9 mouse cellular contexts compared by ENCODE assay signal in genomic region chr5:24600236-24600635, GRCm38 (mm10). TPM values are rescaled to one million over a fixed set of nuclear protein-coding genes. Genes with fewer than 3 reads are reported as not detected.
DNase-seq lines count a peak whose midpoint lies in the region; ATAC-seq and TF ChIP-seq lines count a peak whose summit lies in the region.
"Had no signal": no experiment of that assay in that cellular context is flagged by ENCODE, and none has a peak within 500 bp of the region (broad histone marks: within the 10 kb centered on the region; RNA-seq: fewer than 3 reads in every experiment).

No protein-coding gene starts in this region.

- H3K9ac ChIP-seq in heart, embryonic 15.5 days: peak overlapping the region; percentile 87; the same call in 1 of the 2 replicates
- H3K9ac ChIP-seq in heart, adult 2 months (ENCODE audit: low read depth, low read length): no peak overlapping the region
- H3K9ac ChIP-seq in embryonic facial prominence, embryonic 14.5 days (ENCODE audit: low read depth, low read length): no peak overlapping the region
- H3K9ac ChIP-seq in hindbrain, embryonic 12.5 days: no peak overlapping the region
- 0 out of 2 replicates have a peak overlapping the region, but pooled peaks have one; percentile 87 for H3K9ac ChIP-seq in midbrain, embryonic 15.5 days

- TF ChIP-seq EP300 in heart, adult 2 months (IDR thresholded peaks at IDR 0.05; ENCODE audit: insufficient read depth, low read depth, low read length): no peak

- no peak for TF ChIP-seq CTCF in heart, adult 2 months (IDR thresholded peaks at IDR 0.05)

- ATAC-seq in heart, embryonic 15.5 days (replicated peaks; ENCODE audit: insufficient number of reproducible peaks, insufficient read depth, low FRiP score, low read depth): no peak
- ATAC-seq in embryonic facial prominence, embryonic 14.5 days (ENCODE audit: low read depth): no peak
- no peak for ATAC-seq in hindbrain, embryonic 12.5 days (ENCODE audit: low FRiP score)
- no peak for ATAC-seq in midbrain, embryonic 15.5 days (replicated peaks)

- intact Hi-C loops in heart, adult 2 months (cut with DNase I): loop anchor here (5.0 kb wide), 1 partner anchor 152 kb away; no protein-coding TSS in a partner anchor
- intact Hi-C loops in left cerebral cortex, postnatal 36 days (cut with DNase I): no loop called here

- no peak for DNase-seq in heart, adult 2 months
- peak; percentile 84 for DNase-seq in embryonic facial prominence, embryonic 14.5 days (ENCODE audit: low spot score)
- no peak for DNase-seq in urinary bladder, postnatal 4 days (ENCODE audit: low spot score in 2 of 2)
- no peak for DNase-seq in cerebellum, adult 11-12 months
- no peak for DNase-seq in left cerebral cortex, postnatal 36 days (ENCODE audit: low spot score in 2 of 2)

- whole genome bisulfite sequencing in heart, embryonic 15.5 days: 52% methylated on average over 2 of the region's 2 CpGs
- WGBS in heart, adult 2 months: 80% methylated on average over 2 of the region's 2 CpGs
- WGBS in embryonic facial prominence, embryonic 14.5 days: 80% methylated on average over 2 of the region's 2 CpGs
- 57% methylated on average over 2 of the region's 2 CpGs for WGBS in hindbrain, embryonic 12.5 days
- 57% methylated on average over 2 of the region's 2 CpGs for WGBS in midbrain, embryonic 15.5 days

- TF ChIP-seq POLR2A in heart, adult 2 months (IDR thresholded peaks at IDR 0.05; ENCODE audit: insufficient read depth, low read depth, low read length): no peak

- peak overlapping the region; percentile 100; the same call in 1 of the 2 replicates for H3K27ac ChIP-seq in heart, embryonic 15.5 days
- H3K27ac ChIP-seq in heart, adult 2 months: no peak overlapping the region
- no peak overlapping the region; the same call in 1 of the 2 replicates for H3K27ac ChIP-seq in embryonic facial prominence, embryonic 14.5 days (replicated peaks; ENCODE audit: low read depth, low read length)
- H3K27ac ChIP-seq in hindbrain, embryonic 12.5 days: no peak overlapping the region
- H3K27ac ChIP-seq in midbrain, embryonic 15.5 days: peak overlapping the region; percentile 100; the same call in 1 of the 2 replicates

- H3K27me3 ChIP-seq in heart, embryonic 15.5 days: no peaks in the 10 kb centered on the region
- no peaks in the 10 kb centered on the region for H3K27me3 ChIP-seq in heart, adult 2 months (ENCODE audit: control insufficient read depth, insufficient read depth, low read length)
- H3K27me3 ChIP-seq in embryonic facial prominence, embryonic 14.5 days (replicated peaks; ENCODE audit: control insufficient read depth, insufficient read depth, low read length): no peaks in the 10 kb centered on the region
- peaks cover 10% of the 10 kb centered on the region; the same call in 1 of the 2 replicates for H3K27me3 ChIP-seq in hindbrain, embryonic 12.5 days
- no peaks in the 10 kb centered on the region for H3K27me3 ChIP-seq in midbrain, embryonic 15.5 days (replicated peaks)

- H3K4me1 ChIP-seq in heart, embryonic 15.5 days (replicated peaks): peaks cover 71% of the 10 kb centered on the region
- peaks cover 18% of the 10 kb centered on the region for H3K4me1 ChIP-seq in heart, adult 2 months (ENCODE audit: control insufficient read depth, insufficient read depth, low read length)
- H3K4me1 ChIP-seq in embryonic facial prominence, embryonic 14.5 days (ENCODE audit: control insufficient read depth, insufficient read depth, low read length): peaks cover 43% of the 10 kb centered on the region
- peaks cover 83% of the 10 kb centered on the region for H3K4me1 ChIP-seq in hindbrain, embryonic 12.5 days
- H3K4me1 ChIP-seq in midbrain, embryonic 15.5 days: peaks cover 87% of the 10 kb centered on the region

- H3K4me2 ChIP-seq in heart, embryonic 15.5 days: peak overlapping the region; percentile 85
- peak overlapping the region; percentile 94 for H3K4me2 ChIP-seq in embryonic facial prominence, embryonic 14.5 days (ENCODE audit: low read depth, low read length)
- peak overlapping the region; percentile 88 for H3K4me2 ChIP-seq in hindbrain, embryonic 12.5 days (replicated peaks)
- peak overlapping the region; percentile 94 for H3K4me2 ChIP-seq in midbrain, embryonic 15.5 days

- H3K9me3 ChIP-seq in heart, embryonic 15.5 days (replicated peaks): no peaks in the 10 kb centered on the region
- H3K9me3 ChIP-seq in embryonic facial prominence, embryonic 14.5 days (ENCODE audit: control insufficient read depth, low read length): no peaks in the 10 kb centered on the region
- no peaks in the 10 kb centered on the region for H3K9me3 ChIP-seq in hindbrain, embryonic 12.5 days (replicated peaks)
- no peaks in the 10 kb centered on the region for H3K9me3 ChIP-seq in midbrain, embryonic 15.5 days

- peaks cover 9% of the 10 kb centered on the region for H3K36me3 ChIP-seq in heart, embryonic 15.5 days
- no peaks in the 10 kb centered on the region for H3K36me3 ChIP-seq in heart, adult 2 months (ENCODE audit: control insufficient read depth, insufficient read depth, low read length)
- peaks cover 10% of the 10 kb centered on the region for H3K36me3 ChIP-seq in embryonic facial prominence, embryonic 14.5 days (ENCODE audit: control insufficient read depth, insufficient read depth, low read length)
- no peaks in the 10 kb centered on the region for H3K36me3 ChIP-seq in hindbrain, embryonic 12.5 days
- peaks cover under 1% of the 10 kb centered on the region; the same call in 1 of the 2 replicates for H3K36me3 ChIP-seq in midbrain, embryonic 15.5 days (replicated peaks)

- H3K79me2 ChIP-seq in heart, adult 2 months (replicated peaks; ENCODE audit: control insufficient read depth, insufficient read depth, low read length): no peaks in the 10 kb centered on the region

- H3K4me3 ChIP-seq in heart, embryonic 15.5 days: peak overlapping the region; percentile 83
- H3K4me3 ChIP-seq in heart, adult 2 months: no peak overlapping the region
- peak overlapping the region; percentile 57; the same call in 1 of the 2 replicates for H3K4me3 ChIP-seq in embryonic facial prominence, embryonic 14.5 days (ENCODE audit: low read depth, low read length)
- peak overlapping the region; percentile 53 for H3K4me3 ChIP-seq in hindbrain, embryonic 12.5 days
- H3K4me3 ChIP-seq in midbrain, embryonic 15.5 days: peak overlapping the region; percentile 62; the same call in 1 of the 2 replicates

RNA-seq across cellular contexts. Expression of gene Chpf2, which starts 13.7 kb away (rescaled TPM):
- 13.1 and 18.5 TPM in 2 replicates for polyA plus RNA-seq in heart, embryonic 15.5 days (2015; fragmentation: Nextera tagmentation; extraction: Ambion mirVana)
- 1 to 10 TPM; 7.5 to 9.0 TPM for total RNA-seq in heart, adult 2 months (2021)
- polyA plus RNA-seq in heart, adult 2 months (2012; rRNA removed): 9.9 and 12.3 TPM in 2 replicates
- 21.2 and 23.4 TPM in 2 replicates for polyA plus RNA-seq in embryonic facial prominence, embryonic 14.5 days (2014; fragmentation: Nextera tagmentation; extraction: Ambion mirVana)
- 22.3 and 23.1 TPM in 2 replicates for polyA plus RNA-seq in hindbrain, embryonic 12.5 days (2016; fragmentation: Nextera tagmentation; extraction: Ambion mirVana)
- 22.1 and 23.0 TPM in 2 replicates for polyA plus RNA-seq in midbrain, embryonic 15.5 days (2015; fragmentation: Nextera tagmentation; extraction: Ambion mirVana)
- 10 to 100 TPM; 69.2 to 76.9 TPM for total RNA-seq in left cerebral cortex, postnatal 36 days (2021)

RNA-seq across cellular contexts. Expression of gene Abcf2, which starts 23.0 kb away (rescaled TPM):
- 55.7 and 71.7 TPM in 2 replicates for polyA plus RNA-seq in heart, embryonic 15.5 days (2015; fragmentation: Nextera tagmentation; extraction: Ambion mirVana)
- 10 to 100 TPM; 52.5 to 55.8 TPM for total RNA-seq in heart, adult 2 months (2021)
- 43.3 and 57.2 TPM in 2 replicates for polyA plus RNA-seq in heart, adult 2 months (2012; rRNA removed)
- 83.7 and 96.3 TPM in 2 replicates for polyA plus RNA-seq in embryonic facial prominence, embryonic 14.5 days (2014; fragmentation: Nextera tagmentation; extraction: Ambion mirVana)
- 108 and 110 TPM in 2 replicates for polyA plus RNA-seq in hindbrain, embryonic 12.5 days (2016; fragmentation: Nextera tagmentation; extraction: Ambion mirVana)
- 83.8 and 86.4 TPM in 2 replicates for polyA plus RNA-seq in midbrain, embryonic 15.5 days (2015; fragmentation: Nextera tagmentation; extraction: Ambion mirVana)
- total RNA-seq in left cerebral cortex, postnatal 36 days (2021): 10 to 100 TPM; 85.2 to 90.3 TPM

RNA-seq across cellular contexts. Expression of gene Smarcd3, which starts 24.0 kb away (rescaled TPM):
- polyA plus RNA-seq in heart, embryonic 15.5 days (2015; fragmentation: Nextera tagmentation; extraction: Ambion mirVana): 50.9 and 57.2 TPM in 2 replicates
- total RNA-seq in heart, adult 2 months (2021): 10 to 100 TPM; 58.7 to 61.8 TPM
- polyA plus RNA-seq in heart, adult 2 months (2012; rRNA removed): 60.2 and 61.0 TPM in 2 replicates
- polyA plus RNA-seq in embryonic facial prominence, embryonic 14.5 days (2014; fragmentation: Nextera tagmentation; extraction: Ambion mirVana): 48.9 and 54.7 TPM in 2 replicates
- 78.4 and 83.2 TPM in 2 replicates for polyA plus RNA-seq in hindbrain, embryonic 12.5 days (2016; fragmentation: Nextera tagmentation; extraction: Ambion mirVana)
- polyA plus RNA-seq in midbrain, embryonic 15.5 days (2015; fragmentation: Nextera tagmentation; extraction: Ambion mirVana): 182 and 186 TPM in 2 replicates
- total RNA-seq in left cerebral cortex, postnatal 36 days (2021): 100 to 1,000 TPM in 1 of 2 experiments, 10 to 100 TPM in 1; 95.3 to 108 TPM

RNA-seq across cellular contexts. Expression of gene 4931409K22Rik, which starts 43.6 kb away (rescaled TPM):
- 0.09 TPM in 1 of 2 replicates, not detected in the other for polyA plus RNA-seq in heart, embryonic 15.5 days (2015; fragmentation: Nextera tagmentation; extraction: Ambion mirVana)
- not detected for total RNA-seq in heart, adult 2 months (2021)
- polyA plus RNA-seq in heart, adult 2 months (2012; rRNA removed): 0.06 TPM in 1 of 2 replicates, not detected in the other
- polyA plus RNA-seq in embryonic facial prominence, embryonic 14.5 days (2014; fragmentation: Nextera tagmentation; extraction: Ambion mirVana): not detected in 2 replicates
- polyA plus RNA-seq in hindbrain, embryonic 12.5 days (2016; fragmentation: Nextera tagmentation; extraction: Ambion mirVana): not detected in 2 replicates
- 0.06 TPM in 1 of 2 replicates, not detected in the other for polyA plus RNA-seq in midbrain, embryonic 15.5 days (2015; fragmentation: Nextera tagmentation; extraction: Ambion mirVana)
- total RNA-seq in left cerebral cortex, postnatal 36 days (2021): under 1 TPM in 1 of 2 experiments, not detected in 1; 0.23 TPM
- total RNA-seq: liver, adult 2 months had no signal
- polyA plus RNA-seq: liver, adult 2 months had no signal

RNA-seq across cellular contexts. Expression of gene Asb10, which starts 59.5 kb away (rescaled TPM):
- polyA plus RNA-seq in heart, embryonic 15.5 days (2015; fragmentation: Nextera tagmentation; extraction: Ambion mirVana): 7.0 and 7.4 TPM in 2 replicates
- total RNA-seq in heart, adult 2 months (2021): 10 to 100 TPM; 80.8 to 93.5 TPM
- polyA plus RNA-seq in heart, adult 2 months (2012; rRNA removed): 138 and 163 TPM in 2 replicates
- 1.2 and 1.8 TPM in 2 replicates for polyA plus RNA-seq in embryonic facial prominence, embryonic 14.5 days (2014; fragmentation: Nextera tagmentation; extraction: Ambion mirVana)
- polyA plus RNA-seq in hindbrain, embryonic 12.5 days (2016; fragmentation: Nextera tagmentation; extraction: Ambion mirVana): 0.32 and 0.42 TPM in 2 replicates
- 0.06 and 0.11 TPM in 2 replicates for polyA plus RNA-seq in midbrain, embryonic 15.5 days (2015; fragmentation: Nextera tagmentation; extraction: Ambion mirVana)
- total RNA-seq in left cerebral cortex, postnatal 36 days (2021): under 1 TPM in 1 of 2 experiments, not detected in 1; 0.27 TPM
- total RNA-seq: liver, adult 2 months had no signal

Comparison
In these comparisons a context has a peak if more than half of its experiments do, and no peak if none do; other contexts are left out.
1. H3K27ac ChIP-seq: peak in heart, embryonic 15.5 days (single experiment) and midbrain, embryonic 15.5 days (single experiment); none in heart, adult 2 months (single experiment), embryonic facial prominence, embryonic 14.5 days (single experiment) and hindbrain, embryonic 12.5 days (single experiment).
2. H3K9ac ChIP-seq: peak in heart, embryonic 15.5 days (single experiment) and midbrain, embryonic 15.5 days (single experiment); none in heart, adult 2 months (single experiment), embryonic facial prominence, embryonic 14.5 days (single experiment) and hindbrain, embryonic 12.5 days (single experiment).
3. Peak in every context shown above with its lines, with median percentiles within 50 percentile points of each other: H3K4me2 ChIP-seq.